Mouse (Mus musculus) liver, embryonic 13.5 days (tissue): ENCODE data around the gene Gpr75. TPM values are rescaled to one million over a fixed set of nuclear protein-coding genes. Genes with fewer than 3 reads are reported as not detected.

ENCODE experiments used
- polyA plus RNA-seq: library from polyadenylated mRNA; unstranded; fragments of >200 nt; fragmentation: Nextera tagmentation; extraction: Ambion mirVana; gene quantifications from 2 replicates; pipeline ENCODE4 v1.2.1, GENCODE M21; 2015

Gpr75 gene
- polyA plus RNA-seq, 1 experiment from 2014 or later = 0.03 TPM

Other genes starting within 250 kb of the Gpr75 start
- gene Acyp2, start 235.8 kb upstream of the Gpr75 start, polyA plus RNA-seq = 6.0 and 6.8 TPM in 2 replicates
- 10.7 and 10.9 TPM in 2 replicates for gene Psme4, start 113.6 kb upstream of the Gpr75 start, polyA plus RNA-seq
- 12.5 and 16.0 TPM in 2 replicates for gene Asb3, start 58 bp downstream of the Gpr75 start, polyA plus RNA-seq
- gene Erlec1, start 69.0 kb downstream of the Gpr75 start, polyA plus RNA-seq = 5.6 and 6.2 TPM in 2 replicates
- 72.1 and 90.4 TPM in 2 replicates for gene Chac2, start 101.0 kb downstream of the Gpr75 start, polyA plus RNA-seq